In the genomic region with DNA sequence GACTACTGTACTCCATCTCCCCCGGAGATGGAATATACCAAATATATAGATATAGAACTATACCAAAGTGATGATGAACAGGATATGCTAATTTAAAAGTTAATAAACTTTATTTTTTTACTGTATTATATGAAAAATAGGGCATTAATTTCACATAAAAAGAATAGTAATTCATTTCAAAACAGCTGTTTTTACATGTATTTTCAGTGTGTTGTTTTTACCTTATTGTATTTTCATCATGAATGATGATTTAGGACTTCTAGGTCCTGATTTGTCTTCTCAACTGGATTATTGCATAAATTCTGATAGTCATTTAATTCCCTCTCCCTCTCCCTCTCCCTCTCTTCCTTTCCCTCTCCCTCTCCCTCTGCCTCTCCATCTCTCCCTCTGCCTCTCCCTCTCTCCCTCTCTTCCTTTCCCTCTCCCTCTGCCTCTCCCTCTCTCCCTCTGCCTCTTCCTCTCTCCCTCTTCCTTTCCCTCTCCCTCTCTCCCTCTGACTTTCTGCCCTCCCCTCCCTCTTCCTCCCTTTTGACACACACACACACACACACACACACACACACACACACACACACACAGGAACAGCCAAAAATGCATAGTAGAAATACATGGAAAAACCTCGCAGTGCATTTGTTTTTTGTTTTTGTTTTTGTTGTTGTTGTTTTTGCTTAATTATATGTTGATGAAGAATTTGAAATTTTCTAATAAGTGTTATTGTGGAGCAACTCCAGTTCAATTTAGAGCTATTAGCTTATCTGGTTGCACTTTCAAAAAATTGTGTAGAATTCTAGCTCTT, we compare ENCODE assay signal across 35 mouse cellular contexts.
"Had no signal": no experiment of that assay in that cellular context is flagged by ENCODE, and none has a peak within 500 bp of the region (broad histone marks: within the 10 kb centered on the region; RNA-seq: fewer than 3 reads in every experiment).

No protein-coding gene starts in this region.

- H3K9ac ChIP-seq: heart, embryonic 12.5 days; heart, embryonic 13.5 days; heart, embryonic 15.5 days; hindbrain, embryonic 12.5 days; hindbrain, embryonic 13.5 days; hindbrain, embryonic 14.5 days; hindbrain, embryonic 15.5 days; intestine, embryonic 15.5 days; kidney, embryonic 15.5 days had no signal

- H3K9me3 ChIP-seq: heart, embryonic 12.5 days; heart, embryonic 13.5 days; heart, embryonic 15.5 days; hindbrain, embryonic 10.5 days; hindbrain, embryonic 12.5 days; hindbrain, embryonic 13.5 days; hindbrain, embryonic 15.5 days; intestine, embryonic 15.5 days; kidney, embryonic 15.5 days had no signal

- H3K36me3 ChIP-seq: heart, embryonic 12.5 days; heart, embryonic 13.5 days; heart, embryonic 15.5 days; hindbrain, embryonic 10.5 days; hindbrain, embryonic 12.5 days; hindbrain, embryonic 13.5 days; hindbrain, embryonic 15.5 days; intestine, embryonic 15.5 days; kidney, embryonic 15.5 days had no signal

- H3K4me2 ChIP-seq: heart, embryonic 11.5 days; heart, embryonic 12.5 days; heart, embryonic 13.5 days; heart, embryonic 15.5 days; hindbrain, embryonic 12.5 days; hindbrain, embryonic 13.5 days; hindbrain, embryonic 14.5 days; hindbrain, embryonic 15.5 days; intestine, embryonic 15.5 days; kidney, embryonic 15.5 days had no signal

- ATAC-seq: hindbrain, embryonic 16.5 days; hindbrain, postnatal 0 days; inflammation-experienced regulatory T-cells, adult 6 months; intestine, embryonic 15.5 days; intestine, embryonic 16.5 days; intestine, postnatal 0 days had no signal

- H3K27me3 ChIP-seq: heart, embryonic 12.5 days; heart, embryonic 13.5 days; heart, embryonic 15.5 days; hindbrain, embryonic 12.5 days; hindbrain, embryonic 13.5 days; hindbrain, embryonic 15.5 days; intestine, embryonic 15.5 days; kidney, embryonic 15.5 days had no signal

- DNase-seq: heart, postnatal 10 days; heart, postnatal 14 days; heart, postnatal 36 days; heart, postnatal 4 days; kidney, adult 11 months; kidney, adult 18-20 months; kidney, adult 2 months; kidney, adult 8-10 months; kidney, adult 9 months; kidney, postnatal 10 days; kidney, postnatal 14 days; kidney, postnatal 25 days; kidney, postnatal 36 days; kidney, postnatal 4 days; layer of hippocampus, adult 9-11 months; layer of hippocampus, postnatal 36 days had no signal

- H3K4me3 ChIP-seq: heart, embryonic 12.5 days; heart, embryonic 13.5 days; heart, embryonic 15.5 days; hindbrain, embryonic 10.5 days; hindbrain, embryonic 12.5 days; hindbrain, embryonic 13.5 days; hindbrain, embryonic 15.5 days; intestine, embryonic 15.5 days; kidney, embryonic 15.5 days; layer of hippocampus, adult 2 months; left cerebral cortex, adult 2 months had no signal

- H3K27ac ChIP-seq: heart, embryonic 15.5 days; hindbrain, embryonic 10.5 days; hindbrain, embryonic 12.5 days; hindbrain, embryonic 13.5 days; hindbrain, embryonic 14.5 days; hindbrain, embryonic 15.5 days; hindbrain, postnatal 0 days; intestine, embryonic 15.5 days; kidney, embryonic 15.5 days; kidney, postnatal 0 days; layer of hippocampus, adult 2 months; left cerebral cortex, adult 2 months had no signal

- H3K4me1 ChIP-seq: heart, embryonic 12.5 days; heart, embryonic 13.5 days; heart, embryonic 15.5 days; hindbrain, embryonic 10.5 days; hindbrain, embryonic 12.5 days; hindbrain, embryonic 13.5 days; hindbrain, embryonic 15.5 days; intestine, embryonic 15.5 days; kidney, embryonic 15.5 days had no signal
